Mouse (Mus musculus): ENCODE measurements around the gene Gm43552.

DNA sequence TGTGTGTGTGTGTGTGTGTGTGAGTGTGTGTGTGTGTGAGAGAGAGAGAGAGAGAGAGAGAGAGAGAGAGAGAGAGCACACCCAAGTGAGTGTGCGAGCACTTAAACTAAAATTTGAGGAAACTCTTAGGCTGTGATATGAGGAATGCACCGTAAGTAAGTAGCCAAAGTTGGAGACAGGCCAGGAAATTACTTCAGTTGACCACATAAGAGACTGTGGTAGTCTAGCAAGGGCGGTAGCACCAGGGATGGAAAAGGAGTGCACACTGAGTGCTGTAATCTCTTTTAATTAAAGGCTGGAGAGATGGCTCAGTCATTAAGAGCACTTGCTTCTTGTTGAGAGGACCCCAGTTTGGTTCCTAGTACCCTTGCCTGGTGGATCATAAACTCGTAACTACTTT is 2.8 kb downstream of the Gm43552 start:
- no peak for TF ChIP-seq CTCF (conservative IDR thresholded peaks at IDR 0.05; ENCODE audit: low read length)
- TF ChIP-seq POU5F1 (IDR thresholded peaks at IDR 0.05; ENCODE audit: borderline replicate concordance, low read length): no peak
- no peak for TF ChIP-seq NANOG (IDR thresholded peaks at IDR 0.05; ENCODE audit: borderline replicate concordance, low read length)
